ENCODE assay signal across 8 mouse cellular contexts in the genomic region with DNA sequence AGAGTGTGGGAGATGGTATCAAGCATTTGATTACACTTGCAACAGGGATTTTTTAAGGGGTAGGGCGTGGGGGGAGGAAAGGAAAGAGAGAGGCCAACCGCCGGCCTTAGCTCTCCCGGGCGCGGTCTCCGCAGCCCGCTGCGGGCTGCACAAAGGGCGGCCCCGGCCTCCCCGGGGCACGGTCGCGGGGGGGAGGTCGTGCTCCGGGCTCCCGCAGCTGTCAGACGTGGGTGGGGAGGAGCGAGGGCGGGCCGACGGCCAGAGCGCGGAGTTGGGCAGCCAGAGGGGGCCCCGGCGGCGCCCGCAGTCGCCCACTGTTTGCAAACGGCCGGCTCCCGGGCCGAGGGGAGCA.
DNase-seq lines count a peak whose midpoint lies in the region; ATAC-seq and TF ChIP-seq lines count a peak whose summit lies in the region.

No protein-coding gene starts in this region.

- TF ChIP-seq CTCF in E14TG2a.4 (conservative IDR thresholded peaks at IDR 0.05; ENCODE audit: low read length) = no peak

- peaks cover 85% of the 10 kb centered on the region for H3K4me1 ChIP-seq in erythroblast, embryonic 14.5 days (ENCODE audit: control insufficient read depth)
- peaks cover 64% of the 10 kb centered on the region for H3K4me1 ChIP-seq in E14TG2a.4 (replicated peaks; ENCODE audit: low read depth, low read length)
- peaks cover 75% of the 10 kb centered on the region for H3K4me1 ChIP-seq in forebrain, embryonic 13.5 days
- H3K4me1 ChIP-seq in kidney, embryonic 15.5 days = peaks cover 87% of the 10 kb centered on the region
- H3K4me1 ChIP-seq in midbrain, embryonic 11.5 days (ENCODE audit: control insufficient read depth, insufficient read depth, low read length) = peaks cover 58% of the 10 kb centered on the region

- H3K9me3 ChIP-seq in erythroblast, embryonic 14.5 days (ENCODE audit: control insufficient read depth, low read length) = no peaks in the 10 kb centered on the region
- H3K9me3 ChIP-seq in E14TG2a.4 (ENCODE audit: low read length) = peaks cover 2% of the 10 kb centered on the region
- no peaks in the 10 kb centered on the region for H3K9me3 ChIP-seq in forebrain, embryonic 13.5 days (replicated peaks)
- H3K9me3 ChIP-seq in kidney, embryonic 15.5 days (replicated peaks) = no peaks in the 10 kb centered on the region
- H3K9me3 ChIP-seq in midbrain, embryonic 11.5 days (ENCODE audit: control insufficient read depth, low read length) = no peaks in the 10 kb centered on the region

- H3K27me3 ChIP-seq in erythroblast, embryonic 14.5 days (ENCODE audit: control insufficient read depth) = no peaks in the 10 kb centered on the region
- peaks cover 68% of the 10 kb centered on the region for H3K27me3 ChIP-seq in E14TG2a.4 (ENCODE audit: insufficient read depth, low read length)
- no peaks in the 10 kb centered on the region for H3K27me3 ChIP-seq in forebrain, embryonic 13.5 days
- peaks cover 20% of the 10 kb centered on the region for H3K27me3 ChIP-seq in kidney, embryonic 15.5 days
- peaks cover 18% of the 10 kb centered on the region for H3K27me3 ChIP-seq in midbrain, embryonic 11.5 days (ENCODE audit: control insufficient read depth, insufficient read depth, low read length)

- H3K4me3 ChIP-seq in erythroblast, embryonic 14.5 days (replicated peaks) = peak overlapping the region; percentile 75
- peak overlapping the region; percentile 88 for H3K4me3 ChIP-seq in E14TG2a.4 (replicated peaks; ENCODE audit: low read length)
- H3K4me3 ChIP-seq in forebrain, embryonic 13.5 days = peak overlapping the region; percentile 95
- H3K4me3 ChIP-seq in kidney, embryonic 15.5 days (replicated peaks) = peak overlapping the region; percentile 83
- peak overlapping the region; percentile 85 for H3K4me3 ChIP-seq in midbrain, embryonic 11.5 days (ENCODE audit: low read depth, low read length)

- under 1% methylated on average over 19 of the region's 34 CpGs for WGBS in forebrain, embryonic 13.5 days
- under 1% methylated on average over 32 of the region's 34 CpGs for WGBS in kidney, embryonic 15.5 days
- 0% methylated on average over 13 of the region's 34 CpGs for WGBS in midbrain, embryonic 11.5 days

- no peak for ATAC-seq in erythroblast, adult 5-6 weeks (replicated peaks; ENCODE audit: low FRiP score, poor library complexity, severe bottlenecking)
- ATAC-seq in forebrain, embryonic 13.5 days = no peak; the same call in 1 of the 2 replicates
- peak; percentile 44 for ATAC-seq in kidney, embryonic 15.5 days (replicated peaks; ENCODE audit: low FRiP score)
- ATAC-seq in midbrain, embryonic 11.5 days (ENCODE audit: low FRiP score) = peak; percentile 50

- H3K9ac ChIP-seq in forebrain, embryonic 13.5 days = peak overlapping the region; percentile 98
- H3K9ac ChIP-seq in kidney, embryonic 15.5 days = peak overlapping the region; percentile 80
- H3K9ac ChIP-seq in midbrain, embryonic 11.5 days (ENCODE audit: low read length) = peak overlapping the region; percentile 98

- DNase-seq in midbrain, embryonic 11.5 days (ENCODE audit: low spot score, missing footprints) = no peak
- no peak for DNase-seq in right cerebral cortex, postnatal 14 days
- no peak for DNase-seq in cerebellum, adult 9-11 months

- H3K36me3 ChIP-seq in erythroblast, embryonic 14.5 days (ENCODE audit: control insufficient read depth) = peaks cover 20% of the 10 kb centered on the region
- no peaks in the 10 kb centered on the region for H3K36me3 ChIP-seq in E14TG2a.4 (ENCODE audit: insufficient read depth, low read length)
- H3K36me3 ChIP-seq in forebrain, embryonic 13.5 days (ENCODE audit: poor library complexity, severe bottlenecking) = no peaks in the 10 kb centered on the region
- no peaks in the 10 kb centered on the region for H3K36me3 ChIP-seq in kidney, embryonic 15.5 days
- no peaks in the 10 kb centered on the region for H3K36me3 ChIP-seq in midbrain, embryonic 11.5 days (ENCODE audit: control insufficient read depth, insufficient read depth, low read length)

- H3K4me2 ChIP-seq in forebrain, embryonic 13.5 days = peak overlapping the region; percentile 94
- peak overlapping the region; percentile 95 for H3K4me2 ChIP-seq in kidney, embryonic 15.5 days
- H3K4me2 ChIP-seq in midbrain, embryonic 11.5 days = peak overlapping the region; percentile 96

- peak overlapping the region; percentile 100 for H3K27ac ChIP-seq in forebrain, embryonic 13.5 days
- H3K27ac ChIP-seq in kidney, embryonic 15.5 days = peak overlapping the region; percentile 95
- H3K27ac ChIP-seq in midbrain, embryonic 11.5 days (ENCODE audit: low read depth, low read length) = peak overlapping the region; percentile 100

Comparison
In these comparisons a context has a peak if more than half of its experiments do, and no peak if none do; other contexts are left out.
1. ATAC-seq: peak in kidney, embryonic 15.5 days (single experiment) and midbrain, embryonic 11.5 days (single experiment); none in erythroblast, adult 5-6 weeks (single experiment) and forebrain, embryonic 13.5 days (single experiment).
2. Peak in every context shown above with its lines, with median percentiles within 50 percentile points of each other: H3K4me3 ChIP-seq, H3K27ac ChIP-seq, H3K4me2 ChIP-seq and H3K9ac ChIP-seq.